Comparison of ENCODE assay signal across 9 mouse cellular contexts in the genomic region with DNA sequence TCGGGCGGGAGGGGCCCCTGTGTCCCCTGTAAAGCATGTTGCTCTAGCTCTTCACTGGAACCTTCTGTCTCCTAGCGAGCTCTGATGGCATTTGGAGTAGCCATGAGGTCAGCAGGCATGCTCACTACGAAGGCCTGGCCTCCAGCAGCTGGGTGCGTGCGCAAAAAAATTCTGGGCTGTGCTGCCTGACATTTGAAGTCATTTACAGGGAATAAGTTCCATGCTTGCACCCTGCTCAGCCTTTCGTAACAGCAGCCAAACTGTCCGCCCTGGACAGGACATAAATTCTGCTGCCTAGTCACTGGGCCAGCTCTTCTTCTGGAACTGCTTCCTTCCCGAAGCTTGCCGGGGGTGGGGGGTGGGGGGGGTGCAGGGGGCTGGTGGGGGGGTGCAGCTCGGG. TPM values are rescaled to one million over a fixed set of nuclear protein-coding genes. Genes with fewer than 3 reads are reported as not detected.
DNase-seq lines count a peak whose midpoint lies in the region; ATAC-seq and TF ChIP-seq lines count a peak whose summit lies in the region.
"Had no signal": no experiment of that assay in that cellular context is flagged by ENCODE, and none has a peak within 500 bp of the region (broad histone marks: within the 10 kb centered on the region; RNA-seq: fewer than 3 reads in every experiment).

No protein-coding gene starts in this region.

- no peak overlapping the region for H3K4me2 ChIP-seq in embryonic facial prominence, embryonic 13.5 days
- no peak overlapping the region for H3K4me2 ChIP-seq in kidney, embryonic 16.5 days (replicated peaks; ENCODE audit: low read depth, low read length)
- no peak overlapping the region for H3K4me2 ChIP-seq in forebrain, postnatal 0 days (ENCODE audit: low read depth)
- H3K4me2 ChIP-seq: liver, embryonic 15.5 days had no signal

- H3K9ac ChIP-seq in embryonic facial prominence, embryonic 13.5 days = no peak overlapping the region
- no peak overlapping the region for H3K9ac ChIP-seq in kidney, embryonic 16.5 days (replicated peaks; ENCODE audit: low read length)
- H3K9ac ChIP-seq in forebrain, postnatal 0 days = no peak overlapping the region
- H3K9ac ChIP-seq: liver, embryonic 15.5 days had no signal

- H3K27ac ChIP-seq in embryonic facial prominence, embryonic 13.5 days = 0 out of 2 replicates have a peak overlapping the region, but pooled peaks have one; percentile 4
- H3K27ac ChIP-seq in kidney, embryonic 16.5 days (ENCODE audit: low read length) = peak overlapping the region; percentile 67
- no peak overlapping the region for H3K27ac ChIP-seq in forebrain, postnatal 0 days (ENCODE audit: low read depth, low read length)
- H3K27ac ChIP-seq: liver, embryonic 15.5 days had no signal

- TF ChIP-seq CTCF in forebrain, postnatal 0 days (IDR thresholded peaks at IDR 0.05; ENCODE audit: low read depth) = no peak

- no peak for ATAC-seq in embryonic facial prominence, embryonic 13.5 days (ENCODE audit: insufficient number of reproducible peaks, insufficient read depth, low FRiP score, low TSS enrichment, low read depth)
- ATAC-seq in kidney, embryonic 16.5 days (ENCODE audit: low FRiP score, low TSS enrichment) = peak; percentile 86
- no peak for ATAC-seq in forebrain, postnatal 0 days

- H3K27me3 ChIP-seq in embryonic facial prominence, embryonic 13.5 days = peaks cover 2% of the 10 kb centered on the region; the same call in 1 of the 2 replicates
- H3K27me3 ChIP-seq in kidney, embryonic 16.5 days (ENCODE audit: insufficient read depth, low read length) = no peaks in the 10 kb centered on the region
- no peaks in the 10 kb centered on the region for H3K27me3 ChIP-seq in forebrain, postnatal 0 days (ENCODE audit: insufficient read depth, low read length)
- H3K27me3 ChIP-seq: liver, embryonic 15.5 days had no signal

- peak; percentile 13 for DNase-seq in ovary, adult 18-20 months (ENCODE audit: low spot score)
- DNase-seq in ovary, postnatal 14 days (ENCODE audit: low spot score) = no peak
- peak; percentile 23 for DNase-seq in skeletal muscle tissue, adult 2 months (ENCODE audit: low read depth, low spot score)
- no peak for DNase-seq in forebrain, postnatal 0 days
- no peak for DNase-seq in layer of hippocampus, postnatal 10 days (ENCODE audit: low spot score in 2 of 2)
- DNase-seq: right cerebral cortex, postnatal 25 days had no signal

- no peak overlapping the region for H3K4me3 ChIP-seq in embryonic facial prominence, embryonic 13.5 days
- no peak overlapping the region for H3K4me3 ChIP-seq in kidney, embryonic 16.5 days (ENCODE audit: low read length)
- H3K4me3 ChIP-seq in forebrain, postnatal 0 days (ENCODE audit: low read depth, low read length) = no peak overlapping the region
- H3K4me3 ChIP-seq: liver, embryonic 15.5 days had no signal

- H3K4me1 ChIP-seq in embryonic facial prominence, embryonic 13.5 days = peaks cover 18% of the 10 kb centered on the region
- H3K4me1 ChIP-seq in kidney, embryonic 16.5 days (ENCODE audit: insufficient read depth, low read length) = peaks cover 15% of the 10 kb centered on the region
- H3K4me1 ChIP-seq in forebrain, postnatal 0 days (ENCODE audit: insufficient read depth) = no peaks in the 10 kb centered on the region
- H3K4me1 ChIP-seq: liver, embryonic 15.5 days had no signal

- 45% methylated on average over 11 of the region's 11 CpGs for WGBS in embryonic facial prominence, embryonic 13.5 days
- WGBS in kidney, embryonic 16.5 days = 18% methylated on average over 11 of the region's 11 CpGs
- 75% methylated on average over 11 of the region's 11 CpGs for WGBS in forebrain, postnatal 0 days

- no peaks in the 10 kb centered on the region for H3K9me3 ChIP-seq in embryonic facial prominence, embryonic 13.5 days
- no peaks in the 10 kb centered on the region for H3K9me3 ChIP-seq in kidney, embryonic 16.5 days (ENCODE audit: low read length)
- no peaks in the 10 kb centered on the region for H3K9me3 ChIP-seq in forebrain, postnatal 0 days (ENCODE audit: low read length)
- H3K9me3 ChIP-seq: liver, embryonic 15.5 days had no signal

- no peaks in the 10 kb centered on the region for H3K36me3 ChIP-seq in embryonic facial prominence, embryonic 13.5 days
- H3K36me3 ChIP-seq in kidney, embryonic 16.5 days (ENCODE audit: insufficient read depth, low read length) = no peaks in the 10 kb centered on the region
- no peaks in the 10 kb centered on the region for H3K36me3 ChIP-seq in forebrain, postnatal 0 days (ENCODE audit: insufficient read depth)
- H3K36me3 ChIP-seq: liver, embryonic 15.5 days had no signal

RNA-seq across cellular contexts. Expression of gene Cdca8, which starts 20.0 kb away (rescaled TPM):
- 133 and 141 TPM in 2 replicates for polyA plus RNA-seq in embryonic facial prominence, embryonic 13.5 days (2015; fragmentation: Nextera tagmentation; extraction: Ambion mirVana)
- 149 and 164 TPM in 2 replicates for polyA plus RNA-seq in kidney, embryonic 16.5 days (2015; fragmentation: Nextera tagmentation; extraction: Ambion mirVana)
- 7.3 and 10.1 TPM in 2 replicates for total RNA-seq in forebrain, postnatal 0 days (2014; rRNA removed)
- 16.8 and 21.2 TPM in 2 replicates for polyA plus RNA-seq in forebrain, postnatal 0 days (2015; fragmentation: Nextera tagmentation; extraction: Ambion mirVana)
- 1 to 10 TPM; 5.4 to 6.2 TPM for total RNA-seq in layer of hippocampus, postnatal 10 days (2021)

RNA-seq across cellular contexts. Expression of gene 9930104L06Rik, which starts 22.2 kb away (rescaled TPM):
- polyA plus RNA-seq in embryonic facial prominence, embryonic 13.5 days (2015; fragmentation: Nextera tagmentation; extraction: Ambion mirVana) = 18.1 and 20.3 TPM in 2 replicates
- polyA plus RNA-seq in kidney, embryonic 16.5 days (2015; fragmentation: Nextera tagmentation; extraction: Ambion mirVana) = 12.7 and 13.8 TPM in 2 replicates
- total RNA-seq in forebrain, postnatal 0 days (2014; rRNA removed) = 12.4 and 36.1 TPM in 2 replicates
- 6.0 and 8.7 TPM in 2 replicates for polyA plus RNA-seq in forebrain, postnatal 0 days (2015; fragmentation: Nextera tagmentation; extraction: Ambion mirVana)
- 10 to 100 TPM; 19.0 to 21.8 TPM for total RNA-seq in layer of hippocampus, postnatal 10 days (2021)

RNA-seq across cellular contexts. Expression of gene Rspo1, which starts 27.2 kb away (rescaled TPM):
- 18.8 and 21.2 TPM in 2 replicates for polyA plus RNA-seq in embryonic facial prominence, embryonic 13.5 days (2015; fragmentation: Nextera tagmentation; extraction: Ambion mirVana)
- polyA plus RNA-seq in kidney, embryonic 16.5 days (2015; fragmentation: Nextera tagmentation; extraction: Ambion mirVana) = 25.1 and 31.1 TPM in 2 replicates
- total RNA-seq in forebrain, postnatal 0 days (2014; rRNA removed) = 0.77 and 2.4 TPM in 2 replicates
- polyA plus RNA-seq in forebrain, postnatal 0 days (2015; fragmentation: Nextera tagmentation; extraction: Ambion mirVana) = 0.87 and 1.9 TPM in 2 replicates
- total RNA-seq in layer of hippocampus, postnatal 10 days (2021) = 10 to 100 TPM; 13.7 to 16.4 TPM

RNA-seq across cellular contexts. Expression of gene Gnl2, which starts 57.3 kb away (rescaled TPM):
- polyA plus RNA-seq in embryonic facial prominence, embryonic 13.5 days (2015; fragmentation: Nextera tagmentation; extraction: Ambion mirVana) = 111 and 112 TPM in 2 replicates
- polyA plus RNA-seq in kidney, embryonic 16.5 days (2015; fragmentation: Nextera tagmentation; extraction: Ambion mirVana) = 80.7 and 82.7 TPM in 2 replicates
- 63.7 and 68.5 TPM in 2 replicates for total RNA-seq in forebrain, postnatal 0 days (2014; rRNA removed)
- 82.3 and 84.0 TPM in 2 replicates for polyA plus RNA-seq in forebrain, postnatal 0 days (2015; fragmentation: Nextera tagmentation; extraction: Ambion mirVana)
- 10 to 100 TPM; 73.5 to 74.9 TPM for total RNA-seq in layer of hippocampus, postnatal 10 days (2021)

Comparison
In these comparisons a context has a peak if more than half of its experiments do, and no peak if none do; other contexts are left out.
1. DNase-seq: peak in ovary, adult 18-20 months (single experiment) and skeletal muscle tissue, adult 2 months (single experiment); none in ovary, postnatal 14 days (single experiment), forebrain, postnatal 0 days (single experiment) and layer of hippocampus, postnatal 10 days (0 of 2).